Mouse (Mus musculus) gastrocnemius, adult 8-10 months (tissue): ENCODE results near the gene Anapc2. TPM values are rescaled to one million over a fixed set of nuclear protein-coding genes. Genes with fewer than 3 reads are reported as not detected.
"Not testable (repeated sequence)": the region's sequence is repeated elsewhere in the genome, so short reads cannot be mapped to it uniquely, and the experiment has no call there.

Experiments used
- DNase-seq, 2 experiments: peaks; one replicate each; pipeline ENCODE4 v3.0.0; 2022; ENCODE audit warnings: low spot score in 2 of 2
- total RNA-seq, 4 experiments: library from RNA; stranded (reverse); gene quantifications; 2 replicates each; pipeline ENCODE4 v1.2.4; 2022

Gene Anapc2
- total RNA-seq, 4 experiments from 2014 or later: 30.4 to 33.4 (median 31.3) TPM

- peak; percentile 38 to 56 for DNase-seq
Observed at GRCm38 (mm10) chr2:25240723-25241437, 31.4 kb upstream of the Anapc2 start.

- DNase-seq: no peak
Observed at GRCm38 (mm10) chr2:25241438-25241775, 30.9 kb upstream of the Anapc2 start.

GRCm38 (mm10) chr2:25242101-25242506, 30.2 kb upstream of the Anapc2 start, which contains the start of the genes Rnf208 and Cysrt1:
TSS of gene Rnf208 (plus strand) at chr2:25242255.
TSS of gene Cysrt1 (minus strand) at chr2:25242452.
- no peak for DNase-seq

- DNase-seq: no peak
Observed at GRCm38 (mm10) chr2:25243342-25243741, 28.9 kb upstream of the Anapc2 start.

- no peak for DNase-seq
Observed at GRCm38 (mm10) chr2:25244144-25244543, 28.1 kb upstream of the Anapc2 start.

- DNase-seq: no peak
Observed at GRCm38 (mm10) chr2:25246183-25247072, 25.9 kb upstream of the Anapc2 start, which contains the start of gene AL732309.1. TSS of gene AL732309.1 (minus strand) at chr2:25246863.

- no peak for DNase-seq
Observed at GRCm38 (mm10) chr2:25252331-25252730, 19.9 kb upstream of the Anapc2 start.

GRCm38 (mm10) chr2:25255284-25255779, 16.9 kb upstream of the Anapc2 start, which contains the start of gene Tmem203:
TSS of gene Tmem203 (plus strand) at chr2:25255439.
- peak; percentile 64 to 76 for DNase-seq

- not testable (repeated sequence) for DNase-seq
Observed at GRCm38 (mm10) chr2:25256443-25257109, 15.7 kb upstream of the Anapc2 start.

- DNase-seq: not testable (repeated sequence)
Observed at GRCm38 (mm10) chr2:25257250-25257649, 15.0 kb upstream of the Anapc2 start.

GRCm38 (mm10) chr2:25258887-25259286, 13.4 kb upstream of the Anapc2 start:
- no peak for DNase-seq

GRCm38 (mm10) chr2:25261870-25262269, 10.4 kb upstream of the Anapc2 start:
- DNase-seq: no peak

GRCm38 (mm10) chr2:25262291-25262767, 9.9 kb upstream of the Anapc2 start, which contains the start of gene Tprn:
TSS of gene Tprn (plus strand) at chr2:25262618.
- peak; percentile 89 to 92 for DNase-seq

GRCm38 (mm10) chr2:25262795-25263622, 9.3 kb upstream of the Anapc2 start:
- no peak for DNase-seq

GRCm38 (mm10) chr2:25263623-25264285, 8.5 kb upstream of the Anapc2 start:
- no peak for DNase-seq

GRCm38 (mm10) chr2:25264286-25264660, 8.0 kb upstream of the Anapc2 start:
- DNase-seq: no peak

- no peak for DNase-seq
Observed at GRCm38 (mm10) chr2:25264851-25265250, 7.4 kb upstream of the Anapc2 start.

- DNase-seq: no peak
Observed at GRCm38 (mm10) chr2:25265897-25266656, 6.2 kb upstream of the Anapc2 start.

GRCm38 (mm10) chr2:25266720-25267119, 5.6 kb upstream of the Anapc2 start:
- DNase-seq: no peak
